Mouse (Mus musculus) embryonic fibroblast, embryonic 13.5 days (primary cell): ENCODE results near the gene Spin1. TPM values are rescaled to one million over a fixed set of nuclear protein-coding genes. Genes with fewer than 3 reads are reported as not detected.
"Not testable (repeated sequence)": the region's sequence is repeated elsewhere in the genome, so short reads cannot be mapped to it uniquely, and the experiment has no call there.

Experiments
- H3K27ac ChIP-seq: 2 replicates; pipeline ENCODE4 v1.5.1; 2012; ENCODE audit warnings: low read length, control low read depth, inconsistent platforms; ENCODE audit not compliant: insufficient read depth
- H3K4me1 ChIP-seq: 2 replicates; pipeline ENCODE4 v1.6.1; 2011; ENCODE audit warnings: low read length; ENCODE audit not compliant: control insufficient read depth, insufficient read depth
- H3K4me3 ChIP-seq: 2 replicates; pipeline ENCODE4 v1.5.1; 2011; ENCODE audit warnings: mild to moderate bottlenecking, control low read depth, low read length; ENCODE audit not compliant: insufficient read depth
- CTCF ChIP-seq: IDR thresholded peaks from 2 replicates; pipeline ENCODE4 v1.5.1; 2011; ENCODE audit warnings: mild to moderate bottlenecking, control low read depth, low read length, moderate library complexity, borderline replicate concordance; ENCODE audit not compliant: insufficient read depth
- POLR2A ChIP-seq: IDR thresholded peaks from 2 replicates; pipeline ENCODE4 v1.6.1; 2011; ENCODE audit warnings: low read depth, mild to moderate bottlenecking, control low read depth, low read length, moderate library complexity
- polyA plus RNA-seq: library from polyadenylated mRNA; stranded (reverse); fragments of >200 nt; gene quantifications from 2 replicates; pipeline ENCODE4 v1.2.4, GENCODE M21; 2011; ENCODE audit warnings: low read depth; ENCODE audit not compliant: missing spikeins, insufficient read length

Gene Spin1
- polyA plus RNA-seq, 1 experiment = 97.1 TPM

GRCm38 (mm10) chr13:51074081-51074680 lies 26.5 kb upstream of the Spin1 start:
- peaks cover 4% of the 10 kb centered on the region; the same call in 1 of the 2 replicates for H3K4me1 ChIP-seq
- H3K27ac ChIP-seq = no peak overlapping the region
- no peak overlapping the region for H3K4me3 ChIP-seq
- no peak for TF ChIP-seq POLR2A
- TF ChIP-seq CTCF = no peak

GRCm38 (mm10) chr13:51076191-51076590 lies 24.5 kb upstream of the Spin1 start:
- H3K4me3 ChIP-seq, H3K27ac ChIP-seq, H3K4me1 ChIP-seq: not testable (repeated sequence)

GRCm38 (mm10) chr13:51078586-51078985 lies 22.1 kb upstream of the Spin1 start:
- not testable (repeated sequence) for H3K4me3 ChIP-seq, H3K27ac ChIP-seq, H3K4me1 ChIP-seq

DNA sequence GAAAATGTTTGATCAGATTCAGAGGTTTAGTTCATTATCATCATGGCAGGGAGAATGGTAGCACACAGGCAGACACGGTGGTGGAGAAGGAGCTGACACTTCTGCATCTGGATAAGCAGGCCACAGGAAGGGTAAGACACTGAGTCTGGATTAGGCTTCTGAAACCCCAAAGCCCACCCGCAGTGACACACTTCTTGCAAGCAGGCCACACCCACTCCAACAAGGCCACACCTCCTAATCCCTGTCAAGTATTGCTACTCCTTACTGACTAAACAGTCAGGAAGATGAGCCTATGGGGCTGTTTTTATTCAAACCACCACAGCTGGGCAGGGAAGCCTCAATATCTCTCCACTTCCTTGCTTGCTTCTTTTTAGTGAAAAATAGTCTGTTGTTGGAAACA lies 19.9 kb upstream of the Spin1 start:
- Histone ChIP-seq H3K27ac (no peak overlapping the region), H3K4me1 (no peaks in the 10 kb centered on the region), H3K4me3 (no peak overlapping the region)
- TF ChIP-seq CTCF = no peak
- TF ChIP-seq POLR2A = no peak

DNA sequence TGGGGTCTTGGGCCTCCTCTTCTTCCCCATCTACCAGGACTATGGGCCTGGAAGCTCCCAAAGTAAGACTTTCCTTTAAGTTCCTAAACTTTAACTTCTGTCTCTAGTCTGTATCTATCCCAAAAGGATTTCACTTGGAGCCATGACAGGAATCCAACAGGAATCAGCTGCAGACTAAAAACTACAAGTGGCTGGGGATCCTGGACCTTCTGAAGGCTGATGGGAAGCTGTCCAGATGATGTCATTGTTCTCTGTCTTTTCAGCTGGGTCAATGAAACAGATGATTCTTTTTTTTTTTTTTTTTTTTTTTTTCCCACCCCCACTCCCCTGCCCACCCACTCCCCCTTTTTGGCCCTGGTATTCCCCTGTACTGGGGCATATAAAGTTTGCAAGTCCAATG lies 16.4 kb upstream of the Spin1 start:
- TF ChIP-seq CTCF = no peak
- no peak for TF ChIP-seq POLR2A
- no peak overlapping the region for H3K4me3 ChIP-seq
- no peak overlapping the region for H3K27ac ChIP-seq
- no peaks in the 10 kb centered on the region for H3K4me1 ChIP-seq

- no peak overlapping the region for H3K4me3 ChIP-seq
- TF ChIP-seq POLR2A = no peak
Measured at GRCm38 (mm10) chr13:51085941-51086340, 14.7 kb upstream of the Spin1 start.

DNA sequence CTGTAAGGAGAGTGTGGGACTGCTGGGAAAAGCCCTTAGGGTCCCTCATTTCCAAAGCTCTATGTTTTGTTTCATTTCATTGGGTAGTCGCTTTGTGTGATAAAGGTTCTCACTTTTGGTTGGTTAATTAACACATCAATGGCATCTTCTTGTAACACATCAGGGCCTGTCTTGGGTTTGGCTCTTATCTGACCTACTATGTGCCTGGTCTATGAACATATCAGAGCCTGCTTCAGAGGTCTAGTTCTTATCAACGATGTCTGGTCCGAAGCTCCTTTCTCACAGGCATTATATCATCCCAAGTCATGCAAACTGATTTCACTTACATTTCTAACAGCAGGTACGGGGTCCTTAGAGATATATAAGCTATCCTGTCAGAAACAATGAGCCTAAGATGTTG lies 13.4 kb upstream of the Spin1 start:
- Histone ChIP-seq H3K4me3 (no peak overlapping the region), H3K27ac (no peak overlapping the region), H3K4me1 (no peaks in the 10 kb centered on the region)
- TF ChIP-seq POLR2A = no peak
- no peak for TF ChIP-seq CTCF

More at GRCm38 (mm10) chr13:51085941-51086340, 14.7 kb upstream of the Spin1 start:
- H3K4me1 ChIP-seq = no peaks in the 10 kb centered on the region
- H3K27ac ChIP-seq = no peak overlapping the region

DNA sequence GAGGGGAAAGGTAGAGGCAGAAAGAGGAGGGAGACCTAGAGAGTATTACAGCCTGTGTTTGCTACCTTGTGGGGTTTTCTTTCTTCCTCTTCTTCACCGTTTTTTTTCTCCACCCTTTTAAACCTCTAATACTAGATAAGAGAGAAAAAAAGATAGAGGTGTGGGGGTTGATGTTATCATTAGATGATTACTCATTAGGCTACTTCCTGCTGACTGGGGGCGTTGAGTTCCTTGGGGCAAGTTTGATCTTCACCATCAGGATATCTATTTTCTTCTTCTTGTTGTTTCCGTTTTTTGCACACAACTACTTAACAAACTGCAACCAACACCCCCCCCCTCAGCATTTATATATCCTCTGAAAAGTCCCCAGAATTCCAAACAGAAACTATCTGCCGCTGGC lies 12.5 kb upstream of the Spin1 start:
- no peak overlapping the region for H3K27ac ChIP-seq
- no peak overlapping the region for H3K4me3 ChIP-seq
- no peak for TF ChIP-seq POLR2A
- TF ChIP-seq CTCF = no peak
- no peaks in the 10 kb centered on the region for H3K4me1 ChIP-seq

DNA sequence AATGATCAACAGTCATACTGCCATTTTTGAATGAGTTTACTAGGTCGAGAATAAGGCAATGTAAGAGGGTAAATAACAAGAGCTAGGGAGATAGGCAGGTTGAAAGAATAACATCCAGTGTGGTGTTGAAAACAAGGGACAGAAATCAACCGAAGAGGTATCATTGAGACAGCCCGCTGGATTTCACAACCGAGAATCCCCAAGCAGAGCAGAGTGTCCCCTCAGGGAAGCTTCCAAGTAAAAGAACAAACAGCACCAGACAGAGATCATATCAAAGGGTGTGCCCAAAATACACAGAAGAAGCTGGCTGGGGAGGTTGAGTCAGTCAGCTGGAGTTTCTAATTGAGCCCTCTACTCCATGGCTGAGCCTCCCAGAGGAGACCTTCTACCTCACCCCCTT lies 11.6 kb upstream of the Spin1 start:
- Histone ChIP-seq H3K4me1 (no peaks in the 10 kb centered on the region), H3K27ac (no peak overlapping the region), H3K4me3 (no peak overlapping the region)
- no peak for TF ChIP-seq CTCF
- no peak for TF ChIP-seq POLR2A

DNA sequence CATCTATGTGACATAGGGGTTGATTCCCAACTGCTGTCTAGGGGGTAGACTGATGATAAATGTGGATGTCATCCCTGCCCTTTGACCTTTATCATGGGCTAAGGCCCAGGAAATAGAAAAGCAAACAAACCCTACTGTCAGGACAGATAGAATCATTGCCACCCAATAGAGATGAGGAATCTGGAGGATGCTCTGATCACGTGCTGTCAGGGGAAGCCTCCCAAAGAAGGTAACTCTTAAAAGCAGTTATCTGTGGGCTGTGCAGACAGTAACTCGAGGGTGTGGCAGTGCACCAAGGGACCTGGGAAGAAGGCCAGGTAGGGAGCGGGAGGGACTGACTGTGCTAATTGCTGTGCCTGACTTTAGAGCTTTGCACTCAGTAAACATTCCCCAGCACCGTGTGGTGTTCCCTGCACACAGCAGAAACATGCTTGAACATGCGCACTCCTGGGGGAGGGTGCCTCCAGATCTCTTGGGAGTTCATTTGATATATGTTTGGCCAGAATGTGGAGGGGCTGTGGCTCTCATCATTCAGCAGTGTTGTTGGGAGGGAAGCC lies 10.5 kb upstream of the Spin1 start:
- H3K4me3 ChIP-seq = no peak overlapping the region
- H3K27ac ChIP-seq = no peak overlapping the region
- no peaks in the 10 kb centered on the region for H3K4me1 ChIP-seq
- no peak for TF ChIP-seq POLR2A
- no peak for TF ChIP-seq CTCF

GRCm38 (mm10) chr13:51093430-51093829 lies 7.2 kb upstream of the Spin1 start:
- H3K4me3 ChIP-seq = no peak overlapping the region
- H3K4me1 ChIP-seq = no peaks in the 10 kb centered on the region
- TF ChIP-seq POLR2A (no peak), CTCF (no peak)
- H3K27ac ChIP-seq = no peak overlapping the region
